Comparison of ENCODE assay signal across 14 mouse cellular contexts in genomic region chr15:96267933-96268332, GRCm38 (mm10).
"Had no signal": no experiment of that assay in that cellular context is flagged by ENCODE, and none has a peak within 500 bp of the region (broad histone marks: within the 10 kb centered on the region; RNA-seq: fewer than 3 reads in every experiment).

No protein-coding gene starts in this region.

- H3K27me3 ChIP-seq: limb, embryonic 15.5 days; liver, embryonic 12.5 days; lung, embryonic 15.5 days; midbrain, embryonic 15.5 days; neural tube, embryonic 15.5 days had no signal

- H3K9ac ChIP-seq: limb, embryonic 15.5 days; liver, embryonic 12.5 days; lung, embryonic 15.5 days; midbrain, embryonic 15.5 days; neural tube, embryonic 15.5 days had no signal

- H3K9me3 ChIP-seq: midbrain, embryonic 15.5 days had no signal

- H3K4me3 ChIP-seq: layer of hippocampus, adult 2 months; limb, embryonic 15.5 days; liver, embryonic 12.5 days; lung, embryonic 15.5 days; midbrain, embryonic 10.5 days; midbrain, embryonic 15.5 days; neural tube, embryonic 15.5 days had no signal

- H3K4me2 ChIP-seq: limb, embryonic 15.5 days; liver, embryonic 12.5 days; lung, embryonic 15.5 days; midbrain, embryonic 15.5 days; neural tube, embryonic 15.5 days had no signal

- DNase-seq: kidney, adult 9 months; kidney, postnatal 10 days; left cerebral cortex, postnatal 4 days; right cerebral cortex, adult 18-20 months; right cerebral cortex, postnatal 25 days; thymus, postnatal 4 days had no signal

- H3K27ac ChIP-seq: layer of hippocampus, adult 2 months; limb, embryonic 15.5 days; liver, embryonic 12.5 days; lung, embryonic 15.5 days; midbrain, embryonic 10.5 days; midbrain, embryonic 15.5 days; neural tube, embryonic 15.5 days; stomach, postnatal 0 days had no signal

- H3K4me1 ChIP-seq: liver, embryonic 12.5 days; neural tube, embryonic 15.5 days had no signal

- ATAC-seq: liver, embryonic 12.5 days; midbrain, embryonic 15.5 days had no signal
